Mouse (Mus musculus): ENCODE results near the gene Tuba1c. TPM values are rescaled to one million over a fixed set of nuclear protein-coding genes. Genes with fewer than 3 reads are reported as not detected.

Tuba1c gene
- polyA plus RNA-seq, 1 experiment, result 7.1 TPM

DNA sequence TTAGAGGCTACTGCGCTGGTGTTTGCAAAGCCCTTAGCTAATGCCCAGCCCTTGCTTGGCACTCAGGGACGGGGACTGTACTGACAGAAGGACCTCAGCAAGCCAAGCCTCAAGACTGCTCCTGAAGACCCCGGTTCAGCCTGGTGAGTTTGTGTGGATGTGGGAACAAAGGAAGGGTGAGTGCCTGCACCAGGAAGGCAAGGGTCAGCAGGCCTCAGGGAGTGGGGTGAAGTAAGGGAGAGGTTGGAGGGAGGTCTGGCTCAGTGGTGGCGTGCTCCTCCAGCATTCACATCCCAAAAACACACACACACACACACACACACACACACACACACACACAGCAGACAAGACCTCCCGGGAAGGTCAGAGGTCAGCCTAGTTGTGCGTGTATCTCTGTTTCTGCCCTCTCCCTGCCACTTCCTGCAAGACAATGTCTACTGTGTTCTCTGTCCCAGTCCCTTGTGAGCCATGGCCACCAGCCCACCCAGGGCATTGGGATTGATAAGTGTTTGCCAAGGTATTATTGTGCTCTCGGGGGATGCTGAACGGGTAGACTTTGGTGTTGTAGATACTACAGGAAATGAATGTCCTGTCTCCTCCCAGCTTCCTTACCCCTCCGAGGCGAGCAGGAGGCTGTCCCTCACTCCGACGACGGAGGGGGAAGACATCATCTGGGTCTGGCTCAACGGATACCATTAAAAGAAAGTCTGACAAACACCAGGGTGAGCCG, 48.7 kb downstream of the Tuba1c start:
- no peak overlapping the region for H3K4me3 ChIP-seq (ENCODE audit: insufficient read depth, low read length)
- H3K27ac ChIP-seq (ENCODE audit: insufficient read depth, low read length), result no peak overlapping the region
- H3K4me1 ChIP-seq (ENCODE audit: control insufficient read depth, insufficient read depth, low read length), result no peaks in the 10 kb centered on the region
- TF ChIP-seq POLR2A (IDR thresholded peaks at IDR 0.05; ENCODE audit: extremely low read depth, insufficient read depth, low read length), result no peak
- TF ChIP-seq CTCF (IDR thresholded peaks at IDR 0.05; ENCODE audit: extremely low read depth, insufficient read depth, low read length), result no peak

DNA sequence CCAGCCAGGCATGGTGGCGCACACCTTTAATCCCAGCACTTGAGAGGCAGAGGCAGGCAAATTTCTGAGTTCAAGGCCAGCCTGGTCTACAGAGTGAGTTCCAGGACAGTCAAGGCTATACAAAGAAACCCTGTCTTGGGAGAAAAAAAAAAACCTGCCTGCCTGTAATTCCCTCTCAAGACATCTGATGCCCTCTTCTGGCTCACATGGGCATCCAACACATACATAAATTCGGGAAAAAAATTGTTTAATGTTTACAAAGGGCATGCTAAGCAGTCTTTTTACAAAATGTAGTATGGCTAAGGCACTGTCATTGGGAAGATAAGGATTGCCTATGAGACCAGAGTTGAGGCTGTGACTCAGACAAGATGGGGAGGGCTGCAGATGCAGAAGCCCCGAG, 50.1 kb downstream of the Tuba1c start:
- no peak for TF ChIP-seq POLR2A (IDR thresholded peaks at IDR 0.05; ENCODE audit: extremely low read depth, insufficient read depth, low read length)
- TF ChIP-seq CTCF (IDR thresholded peaks at IDR 0.05; ENCODE audit: extremely low read depth, insufficient read depth, low read length), result 0 out of 2 replicates have a peak, but pooled peaks have one; percentile 1
- Histone ChIP-seq H3K27ac (ENCODE audit: insufficient read depth, low read length) (no peak overlapping the region), H3K4me3 (ENCODE audit: insufficient read depth, low read length) (no peak overlapping the region), H3K4me1 (ENCODE audit: control insufficient read depth, insufficient read depth, low read length) (no peaks in the 10 kb centered on the region)

DNA sequence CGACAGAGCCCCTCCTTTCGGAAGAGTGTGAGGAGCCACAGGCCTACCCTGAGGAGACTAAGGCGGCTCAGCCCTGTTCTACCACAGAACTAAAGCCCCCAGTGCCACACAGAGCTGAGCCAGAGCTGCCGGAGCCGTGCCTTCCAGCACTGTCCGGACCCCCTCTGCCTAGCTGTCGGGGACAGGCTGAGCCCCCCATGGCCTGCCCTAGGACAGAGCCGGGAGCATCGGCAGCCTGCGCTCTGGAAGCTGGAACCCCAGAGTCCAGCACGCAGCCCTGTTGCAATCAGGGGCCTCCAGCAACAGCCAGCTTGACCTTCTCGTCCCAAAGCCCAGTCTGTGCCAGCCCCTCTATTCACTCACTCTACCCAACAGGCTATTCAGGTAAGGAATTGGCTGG, 52.6 kb downstream of the Tuba1c start:
- H3K4me1 ChIP-seq (ENCODE audit: control insufficient read depth, insufficient read depth, low read length), result no peaks in the 10 kb centered on the region
- TF ChIP-seq CTCF (IDR thresholded peaks at IDR 0.05; ENCODE audit: extremely low read depth, insufficient read depth, low read length) (no peak), POLR2A (IDR thresholded peaks at IDR 0.05; ENCODE audit: extremely low read depth, insufficient read depth, low read length) (no peak)
- H3K27ac ChIP-seq (ENCODE audit: insufficient read depth, low read length), result no peak overlapping the region
- no peak overlapping the region for H3K4me3 ChIP-seq (ENCODE audit: insufficient read depth, low read length)

DNA sequence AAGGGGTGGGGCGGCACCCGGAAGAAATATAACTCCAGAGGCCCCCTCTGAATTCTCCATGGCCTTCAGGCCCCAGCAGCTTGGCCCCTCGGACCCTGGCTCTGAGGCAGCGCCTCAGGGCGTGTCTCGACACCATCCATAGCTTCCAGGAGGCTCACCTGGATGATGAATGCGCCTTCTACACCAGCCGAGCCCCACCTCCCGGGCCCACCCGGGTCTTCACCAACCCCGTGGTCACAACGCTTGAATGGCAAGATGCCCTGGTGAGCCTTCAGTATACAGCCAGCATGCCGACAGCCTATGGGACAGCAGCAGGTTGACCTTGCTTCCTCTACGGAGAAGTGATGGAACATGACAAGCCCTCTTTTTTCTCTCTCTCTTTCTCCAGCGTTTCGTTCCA, 53.1 kb downstream of the Tuba1c start:
- H3K4me1 ChIP-seq (ENCODE audit: control insufficient read depth, insufficient read depth, low read length), result no peaks in the 10 kb centered on the region
- TF ChIP-seq POLR2A (IDR thresholded peaks at IDR 0.05; ENCODE audit: extremely low read depth, insufficient read depth, low read length) (no peak), CTCF (IDR thresholded peaks at IDR 0.05; ENCODE audit: extremely low read depth, insufficient read depth, low read length) (no peak)
- H3K4me3 ChIP-seq (ENCODE audit: insufficient read depth, low read length), result no peak overlapping the region
- H3K27ac ChIP-seq (ENCODE audit: insufficient read depth, low read length), result no peak overlapping the region

- Histone ChIP-seq H3K4me1 (ENCODE audit: control insufficient read depth, insufficient read depth, low read length) (no peaks in the 10 kb centered on the region), H3K27ac (ENCODE audit: insufficient read depth, low read length) (no peak overlapping the region), H3K4me3 (ENCODE audit: insufficient read depth, low read length) (no peak overlapping the region)
- no peak for TF ChIP-seq POLR2A (IDR thresholded peaks at IDR 0.05; ENCODE audit: extremely low read depth, insufficient read depth, low read length)
- peak; percentile 78 for TF ChIP-seq CTCF (IDR thresholded peaks at IDR 0.05; ENCODE audit: extremely low read depth, insufficient read depth, low read length)
Measured at GRCm38 (mm10) chr15:99083258-99083657, 53.6 kb downstream of the Tuba1c start.

- no peak for TF ChIP-seq POLR2A (IDR thresholded peaks at IDR 0.05; ENCODE audit: extremely low read depth, insufficient read depth, low read length)
- no peak for TF ChIP-seq CTCF (IDR thresholded peaks at IDR 0.05; ENCODE audit: extremely low read depth, insufficient read depth, low read length)
- Histone ChIP-seq H3K4me3 (ENCODE audit: insufficient read depth, low read length) (no peak overlapping the region), H3K4me1 (ENCODE audit: control insufficient read depth, insufficient read depth, low read length) (no peaks in the 10 kb centered on the region), H3K27ac (ENCODE audit: insufficient read depth, low read length) (no peak overlapping the region)
Measured at GRCm38 (mm10) chr15:99083867-99084557, 54.3 kb downstream of the Tuba1c start.

- H3K4me1 ChIP-seq (ENCODE audit: control insufficient read depth, insufficient read depth, low read length), result no peaks in the 10 kb centered on the region
- no peak overlapping the region for H3K27ac ChIP-seq (ENCODE audit: insufficient read depth, low read length)
- no peak overlapping the region for H3K4me3 ChIP-seq (ENCODE audit: insufficient read depth, low read length)
- TF ChIP-seq CTCF (IDR thresholded peaks at IDR 0.05; ENCODE audit: extremely low read depth, insufficient read depth, low read length), result no peak
Measured at GRCm38 (mm10) chr15:99084618-99085017, 54.9 kb downstream of the Tuba1c start.

- TF ChIP-seq CTCF (IDR thresholded peaks at IDR 0.05; ENCODE audit: extremely low read depth, insufficient read depth, low read length) (no peak), POLR2A (IDR thresholded peaks at IDR 0.05; ENCODE audit: extremely low read depth, insufficient read depth, low read length) (no peak)
- no peak overlapping the region for H3K27ac ChIP-seq (ENCODE audit: insufficient read depth, low read length)
- H3K4me1 ChIP-seq (ENCODE audit: control insufficient read depth, insufficient read depth, low read length), result no peaks in the 10 kb centered on the region
- no peak overlapping the region for H3K4me3 ChIP-seq (ENCODE audit: insufficient read depth, low read length)
Measured at GRCm38 (mm10) chr15:99085997-99086396, 56.3 kb downstream of the Tuba1c start.

DNA sequence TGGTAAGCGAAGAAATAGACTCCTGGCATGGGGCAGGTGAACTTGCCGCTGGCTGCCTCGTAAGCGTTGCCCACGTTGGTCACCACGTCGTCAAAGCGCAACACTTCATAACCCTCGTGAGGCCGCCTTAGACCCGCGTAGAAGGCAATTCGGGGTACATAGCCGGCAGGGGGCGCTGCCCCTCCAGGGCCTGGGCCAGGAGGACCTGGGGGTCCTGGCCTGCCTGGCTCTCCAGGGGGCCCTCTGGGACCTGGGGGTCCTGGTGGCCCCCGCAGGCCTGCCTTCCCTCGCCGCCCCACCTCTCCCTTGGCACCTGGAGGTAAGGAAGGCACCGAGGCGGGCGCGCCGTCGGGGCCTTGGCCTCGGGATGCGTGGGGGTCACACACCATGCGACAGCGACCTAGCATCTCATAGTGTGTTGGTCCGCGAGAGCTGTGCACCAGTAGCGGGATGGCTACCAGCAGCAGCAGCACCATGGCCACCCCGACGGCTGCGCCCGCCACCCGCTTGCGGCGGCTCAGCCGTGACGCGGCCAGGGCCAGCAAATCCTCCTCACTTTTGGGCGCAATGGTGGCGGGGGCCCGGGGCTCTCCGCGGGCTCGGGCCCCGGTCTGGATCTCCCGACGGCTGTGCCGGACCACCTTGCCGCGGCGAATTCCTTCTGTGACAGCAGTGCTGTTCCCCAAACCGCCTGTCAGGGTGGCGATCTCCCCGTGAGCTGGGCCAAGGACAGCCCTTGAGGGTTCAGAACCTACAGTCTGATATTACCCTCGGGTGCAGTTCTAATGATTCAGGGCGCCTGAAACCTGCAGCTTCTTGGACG, 57.8 kb downstream of the Tuba1c start, which contains the start of gene C1ql4:
Gene C1ql4 (minus strand): TSS at position 565 of the 823 bp plus-strand sequence.
- Histone ChIP-seq H3K4me3 (ENCODE audit: insufficient read depth, low read length) (no peak within 1 kb of the TSS), H3K4me1 (ENCODE audit: control insufficient read depth, insufficient read depth, low read length) (no peaks in the 10 kb centered on the region), H3K27ac (ENCODE audit: insufficient read depth, low read length) (no peak within 1 kb of the TSS)
- TF ChIP-seq CTCF (IDR thresholded peaks at IDR 0.05; ENCODE audit: extremely low read depth, insufficient read depth, low read length) (no peak), POLR2A (IDR thresholded peaks at IDR 0.05; ENCODE audit: extremely low read depth, insufficient read depth, low read length) (no peak)

Other genes starting within 250 kb of the Tuba1c start
- 0.15 and 0.17 TPM in 2 replicates for gene Wnt1, start 240.0 kb upstream of the Tuba1c start, polyA plus RNA-seq (2012; rRNA removed)
- gene Ddn, start 220.4 kb upstream of the Tuba1c start, polyA plus RNA-seq (2012; rRNA removed), result 723 and 876 TPM in 2 replicates
- gene Prkag1, start 198.4 kb upstream of the Tuba1c start, polyA plus RNA-seq (2012; rRNA removed), result 71.3 and 75.7 TPM in 2 replicates
- gene Kmt2d, start 158.7 kb upstream of the Tuba1c start, polyA plus RNA-seq (2012; rRNA removed), result 33.0 and 37.9 TPM in 2 replicates
- 18.3 and 19.9 TPM in 2 replicates for gene Rhebl1, start 135.4 kb upstream of the Tuba1c start, polyA plus RNA-seq (2012; rRNA removed)
- gene Dhh, start 131.4 kb upstream of the Tuba1c start, polyA plus RNA-seq (2012; rRNA removed), result 0.25 and 0.28 TPM in 2 replicates
- gene Lmbr1l, start 111.7 kb upstream of the Tuba1c start, polyA plus RNA-seq (2012; rRNA removed), result 24.7 and 27.1 TPM in 2 replicates
- 1,160 and 1,231 TPM in 2 replicates for gene Tuba1b, start 95.3 kb upstream of the Tuba1c start, polyA plus RNA-seq (2012; rRNA removed)
- gene Gm49450, start 76.3 kb upstream of the Tuba1c start, polyA plus RNA-seq (2012; rRNA removed), result 0.35 and 0.55 TPM in 2 replicates
- 1,321 and 1,512 TPM in 2 replicates for gene Tuba1a, start 76.2 kb upstream of the Tuba1c start, polyA plus RNA-seq (2012; rRNA removed)
- 3.1 and 3.2 TPM in 2 replicates for gene Prph, start 25.3 kb downstream of the Tuba1c start, polyA plus RNA-seq (2012; rRNA removed)
- 0.76 and 1.1 TPM in 2 replicates for gene Troap, start 44.7 kb downstream of the Tuba1c start, polyA plus RNA-seq (2012; rRNA removed)
- gene C1ql4, start 57.9 kb downstream of the Tuba1c start, polyA plus RNA-seq (2012; rRNA removed), result not detected in 2 replicates
- gene Dnajc22, start 63.3 kb downstream of the Tuba1c start, polyA plus RNA-seq (2012; rRNA removed), result 0.06 TPM in 2 replicates
- gene Spats2, start 96.0 kb downstream of the Tuba1c start, polyA plus RNA-seq (2012; rRNA removed), result 25.8 and 27.4 TPM in 2 replicates
- gene Kcnh3, start 195.0 kb downstream of the Tuba1c start, polyA plus RNA-seq (2012; rRNA removed), result 180 and 182 TPM in 2 replicates
- gene Mcrs1, start 222.1 kb downstream of the Tuba1c start, polyA plus RNA-seq (2012; rRNA removed), result 109 and 112 TPM in 2 replicates

Measured in cortical plate, adult 2 months (tissue).